Mouse (Mus musculus) G1E (cell line): Measurements from ENCODE around the gene BC107364.
"Not testable (repeated sequence)": the region's sequence is repeated elsewhere in the genome, so short reads cannot be mapped to it uniquely, and the experiment has no call there.

ENCODE experiments used
- CTCF ChIP-seq: IDR thresholded peaks from 2 replicates; pipeline ENCODE4 v1.5.1; 2012; ENCODE audit warnings: low read depth, low read length, inconsistent platforms, mixed read lengths
- GATA1 ChIP-seq: IDR thresholded peaks from 2 replicates; pipeline ENCODE4 v1.6.1; 2012; ENCODE audit warnings: borderline replicate concordance, low read length, inconsistent platforms, mixed read lengths
- GATA2 ChIP-seq: IDR thresholded peaks from 2 replicates; pipeline ENCODE4 v1.6.1; 2012; ENCODE audit warnings: low read depth, low read length, inconsistent platforms, borderline replicate concordance
- TAL1 ChIP-seq: conservative IDR thresholded peaks from 2 replicates; pipeline ENCODE4 v1.6.1; 2012; ENCODE audit warnings: low read depth, low read length, inconsistent platforms, mixed read lengths

- TF ChIP-seq CTCF, GATA2, GATA1, TAL1: not testable (repeated sequence)
Observed at GRCm38 (mm10) chr3:96496620-96497275, 44.6 kb upstream of the BC107364 start.
